Mouse (Mus musculus): ENCODE measurements around the gene Pycr1. TPM values are rescaled to one million over a fixed set of nuclear protein-coding genes. Genes with fewer than 3 reads are reported as not detected.

Gene Pycr1
- polyA plus RNA-seq, 1 experiment, result 41.7 TPM

DNA sequence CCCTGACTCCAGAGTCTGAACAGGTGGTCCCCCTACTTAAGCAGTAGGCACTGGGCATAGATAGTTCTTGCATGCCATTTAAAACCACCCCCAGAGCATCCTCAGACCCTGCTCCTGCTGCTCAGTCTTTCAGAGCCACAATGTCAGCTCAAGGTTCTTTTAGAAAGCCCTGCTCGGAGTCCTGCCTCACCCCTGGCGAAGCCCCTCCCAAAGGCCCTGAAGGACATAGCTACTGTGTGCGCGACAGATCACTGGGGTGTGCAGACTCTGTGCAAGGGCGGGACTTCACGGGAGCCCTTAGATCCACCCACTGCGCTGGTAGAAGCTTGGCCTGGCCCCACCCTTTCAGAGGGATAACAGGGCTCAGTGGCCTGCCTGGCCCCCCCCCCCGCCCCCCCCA is 34.3 kb downstream of the Pycr1 start:
- H3K9ac ChIP-seq (ENCODE audit: low read depth, poor library complexity, severe bottlenecking), result no peak overlapping the region
- peaks cover 17% of the 10 kb centered on the region for H3K36me3 ChIP-seq (ENCODE audit: control insufficient read depth, insufficient read depth, low read length, poor library complexity, severe bottlenecking)
- H3K27ac ChIP-seq (ENCODE audit: insufficient read depth, low read length), result no peak overlapping the region
- no peak overlapping the region for H3K4me3 ChIP-seq (ENCODE audit: low read depth, low read length)
- H3K27me3 ChIP-seq (ENCODE audit: control insufficient read depth, insufficient read depth, low read length, poor library complexity, severe bottlenecking), result no peaks in the 10 kb centered on the region
- H3K9me3 ChIP-seq (replicated peaks; ENCODE audit: control insufficient read depth, insufficient read depth, low read length, poor library complexity, severe bottlenecking), result no peaks in the 10 kb centered on the region
- no peaks in the 10 kb centered on the region for H3K4me1 ChIP-seq (ENCODE audit: control insufficient read depth, insufficient read depth, low read length)
- TF ChIP-seq POLR2A (IDR thresholded peaks at IDR 0.05; ENCODE audit: insufficient read depth, low read length) (no peak), EP300 (IDR thresholded peaks at IDR 0.05; ENCODE audit: insufficient read depth, low read depth, low read length) (no peak), CTCF (IDR thresholded peaks at IDR 0.05; ENCODE audit: low read depth, low read length) (no peak)

DNA sequence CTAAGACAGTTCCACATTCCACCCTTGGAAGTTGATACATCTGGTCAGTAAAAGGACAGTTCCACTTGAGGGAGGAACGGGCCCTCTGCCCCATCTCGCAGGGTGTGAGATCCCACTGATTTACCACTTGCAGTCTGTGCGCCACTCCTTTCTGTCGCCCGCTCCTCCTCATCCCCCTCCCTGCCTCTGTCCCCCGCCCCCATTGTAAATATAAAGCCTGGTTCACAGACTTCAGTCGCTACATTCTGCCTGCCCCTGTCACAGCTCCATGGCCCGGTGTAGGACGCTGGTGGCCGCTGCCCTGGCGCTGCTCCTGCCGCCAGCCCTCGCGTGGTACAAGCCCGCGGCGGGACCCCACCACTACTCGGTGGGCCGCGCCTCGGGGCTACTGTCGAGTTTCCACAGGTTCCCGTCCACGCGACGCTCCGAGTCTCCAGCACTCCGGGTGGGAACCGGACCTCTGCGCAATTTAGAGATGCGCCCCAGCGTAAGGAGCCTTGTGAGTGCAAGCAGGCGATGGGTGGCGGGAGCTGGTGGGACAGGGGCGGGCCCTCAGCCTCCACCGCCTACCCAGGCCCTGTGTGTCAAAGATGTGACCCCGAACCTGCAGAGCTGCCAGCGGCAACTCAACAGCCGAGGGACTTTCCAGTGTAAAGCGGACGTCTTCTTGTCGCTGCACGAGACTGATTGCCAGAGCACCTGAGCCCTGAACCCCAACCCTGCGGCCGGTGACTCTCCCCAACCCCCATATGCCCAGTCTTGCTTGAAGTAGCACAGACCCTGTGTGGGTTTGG is 35.1 kb downstream of the Pycr1 start, which contains the start of gene Npb:
Npb (plus strand) TSS at position 237 of the 794 bp plus-strand sequence.
- Histone ChIP-seq H3K36me3 (ENCODE audit: control insufficient read depth, insufficient read depth, low read length, poor library complexity, severe bottlenecking) (peaks cover 22% of the 10 kb centered on the region), H3K9ac (ENCODE audit: low read depth, poor library complexity, severe bottlenecking) (peak within 1 kb of the TSS; percentile 61), H3K27ac (ENCODE audit: insufficient read depth, low read length) (no peak within 1 kb of the TSS)

DNA sequence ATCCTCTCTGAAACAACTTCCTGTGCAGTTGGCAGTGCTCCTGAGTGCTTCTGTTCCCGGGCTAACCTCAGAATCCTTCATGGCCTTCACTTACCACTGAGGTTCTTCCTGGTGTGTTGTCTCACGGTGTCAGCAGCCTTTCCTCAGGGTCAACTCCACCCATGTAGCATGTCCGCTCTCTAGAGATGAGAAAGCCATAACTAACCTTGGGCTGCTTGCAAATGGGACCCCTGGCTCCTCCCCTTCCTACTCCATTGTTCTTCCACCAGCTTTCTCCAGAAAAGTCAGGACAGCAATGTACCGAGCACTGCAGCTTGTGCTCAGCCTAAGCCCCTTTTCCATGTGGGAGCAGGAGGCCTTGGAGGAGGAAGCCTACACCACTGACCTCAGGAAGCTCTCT is 36.8 kb downstream of the Pycr1 start:
- H3K36me3 ChIP-seq (ENCODE audit: control insufficient read depth, insufficient read depth, low read length, poor library complexity, severe bottlenecking), result peaks cover 23% of the 10 kb centered on the region
- no peak overlapping the region for H3K27ac ChIP-seq (ENCODE audit: insufficient read depth, low read length)
- no peaks in the 10 kb centered on the region for H3K4me1 ChIP-seq (ENCODE audit: control insufficient read depth, insufficient read depth, low read length)
- no peaks in the 10 kb centered on the region for H3K27me3 ChIP-seq (ENCODE audit: control insufficient read depth, insufficient read depth, low read length, poor library complexity, severe bottlenecking)
- H3K4me3 ChIP-seq (ENCODE audit: low read depth, low read length), result no peak overlapping the region
- TF ChIP-seq CTCF (IDR thresholded peaks at IDR 0.05; ENCODE audit: low read depth, low read length), result no peak
- TF ChIP-seq EP300 (IDR thresholded peaks at IDR 0.05; ENCODE audit: insufficient read depth, low read depth, low read length), result no peak
- TF ChIP-seq POLR2A (IDR thresholded peaks at IDR 0.05; ENCODE audit: insufficient read depth, low read length), result no peak
- no peaks in the 10 kb centered on the region for H3K9me3 ChIP-seq (replicated peaks; ENCODE audit: control insufficient read depth, insufficient read depth, low read length, poor library complexity, severe bottlenecking)
- no peak overlapping the region for H3K9ac ChIP-seq (ENCODE audit: low read depth, poor library complexity, severe bottlenecking)

More for the DNA sequence above, 35.1 kb downstream of the Pycr1 start, which contains the start of gene Npb:
- H3K4me1 ChIP-seq (ENCODE audit: control insufficient read depth, insufficient read depth, low read length), result no peaks in the 10 kb centered on the region
- no peaks in the 10 kb centered on the region for H3K27me3 ChIP-seq (ENCODE audit: control insufficient read depth, insufficient read depth, low read length, poor library complexity, severe bottlenecking)
- peak within 1 kb of the TSS; percentile 28 for H3K4me3 ChIP-seq (ENCODE audit: low read depth, low read length)
- TF ChIP-seq CTCF (IDR thresholded peaks at IDR 0.05; ENCODE audit: low read depth, low read length) (no peak), POLR2A (IDR thresholded peaks at IDR 0.05; ENCODE audit: insufficient read depth, low read length) (no peak), EP300 (IDR thresholded peaks at IDR 0.05; ENCODE audit: insufficient read depth, low read depth, low read length) (no peak)
- no peaks in the 10 kb centered on the region for H3K9me3 ChIP-seq (replicated peaks; ENCODE audit: control insufficient read depth, insufficient read depth, low read length, poor library complexity, severe bottlenecking)

DNA sequence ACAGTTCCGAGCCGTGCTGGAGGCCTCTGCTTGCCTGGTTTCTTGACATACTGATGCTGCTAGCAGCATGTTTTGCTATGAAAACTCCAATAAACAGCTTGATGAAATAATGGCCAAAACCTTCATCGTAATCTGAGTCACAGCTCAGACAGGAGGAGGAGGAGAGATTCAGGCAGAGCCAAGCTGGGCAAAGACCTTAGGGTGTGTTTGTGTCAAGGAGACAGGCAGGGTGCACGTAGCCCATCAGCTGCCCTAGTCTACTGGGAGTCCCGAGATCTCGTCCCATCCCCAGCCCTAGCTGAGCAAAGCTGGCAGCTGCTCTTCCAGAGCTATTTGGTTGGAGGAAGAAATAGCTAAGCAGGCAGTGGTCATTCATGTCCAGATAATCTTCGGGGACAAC is 37.9 kb downstream of the Pycr1 start:
- Histone ChIP-seq H3K9me3 (replicated peaks; ENCODE audit: control insufficient read depth, insufficient read depth, low read length, poor library complexity, severe bottlenecking) (no peaks in the 10 kb centered on the region), H3K9ac (ENCODE audit: low read depth, poor library complexity, severe bottlenecking) (no peak overlapping the region), H3K36me3 (ENCODE audit: control insufficient read depth, insufficient read depth, low read length, poor library complexity, severe bottlenecking) (peaks cover 24% of the 10 kb centered on the region), H3K27me3 (ENCODE audit: control insufficient read depth, insufficient read depth, low read length, poor library complexity, severe bottlenecking) (no peaks in the 10 kb centered on the region), H3K4me3 (ENCODE audit: low read depth, low read length) (no peak overlapping the region), H3K27ac (ENCODE audit: insufficient read depth, low read length) (no peak overlapping the region), H3K4me1 (ENCODE audit: control insufficient read depth, insufficient read depth, low read length) (no peaks in the 10 kb centered on the region)
- TF ChIP-seq EP300 (IDR thresholded peaks at IDR 0.05; ENCODE audit: insufficient read depth, low read depth, low read length) (no peak), CTCF (IDR thresholded peaks at IDR 0.05; ENCODE audit: low read depth, low read length) (no peak), POLR2A (IDR thresholded peaks at IDR 0.05; ENCODE audit: insufficient read depth, low read length) (no peak)

DNA sequence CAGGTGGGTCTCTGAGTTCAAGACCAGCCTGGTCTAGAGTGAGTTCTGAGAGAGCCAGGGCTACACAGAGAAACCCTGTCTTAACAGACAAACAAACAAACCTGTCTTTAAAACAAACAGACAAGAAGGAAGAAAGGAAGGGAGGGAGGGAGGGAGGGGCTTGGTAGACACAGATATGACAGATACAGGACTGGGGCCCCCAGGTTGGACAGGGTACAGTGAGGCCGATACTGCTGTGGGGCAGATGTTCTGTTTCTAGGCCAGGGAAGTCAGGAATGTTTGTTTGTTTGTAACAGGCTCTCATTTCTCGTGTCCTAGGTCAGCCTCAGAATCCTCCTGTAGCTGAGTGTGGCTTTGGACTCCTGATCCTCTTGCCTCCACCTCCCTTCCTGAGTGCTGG is 40.0 kb downstream of the Pycr1 start:
- TF ChIP-seq CTCF (IDR thresholded peaks at IDR 0.05; ENCODE audit: low read depth, low read length), result no peak
- no peak for TF ChIP-seq EP300 (IDR thresholded peaks at IDR 0.05; ENCODE audit: insufficient read depth, low read depth, low read length)
- TF ChIP-seq POLR2A (IDR thresholded peaks at IDR 0.05; ENCODE audit: insufficient read depth, low read length), result no peak
- Histone ChIP-seq H3K9ac (ENCODE audit: low read depth, poor library complexity, severe bottlenecking) (no peak overlapping the region), H3K9me3 (replicated peaks; ENCODE audit: control insufficient read depth, insufficient read depth, low read length, poor library complexity, severe bottlenecking) (no peaks in the 10 kb centered on the region), H3K4me1 (ENCODE audit: control insufficient read depth, insufficient read depth, low read length) (no peaks in the 10 kb centered on the region), H3K27me3 (ENCODE audit: control insufficient read depth, insufficient read depth, low read length, poor library complexity, severe bottlenecking) (no peaks in the 10 kb centered on the region), H3K36me3 (ENCODE audit: control insufficient read depth, insufficient read depth, low read length, poor library complexity, severe bottlenecking) (peaks cover 24% of the 10 kb centered on the region), H3K27ac (ENCODE audit: insufficient read depth, low read length) (no peak overlapping the region), H3K4me3 (ENCODE audit: low read depth, low read length) (no peak overlapping the region)

DNA sequence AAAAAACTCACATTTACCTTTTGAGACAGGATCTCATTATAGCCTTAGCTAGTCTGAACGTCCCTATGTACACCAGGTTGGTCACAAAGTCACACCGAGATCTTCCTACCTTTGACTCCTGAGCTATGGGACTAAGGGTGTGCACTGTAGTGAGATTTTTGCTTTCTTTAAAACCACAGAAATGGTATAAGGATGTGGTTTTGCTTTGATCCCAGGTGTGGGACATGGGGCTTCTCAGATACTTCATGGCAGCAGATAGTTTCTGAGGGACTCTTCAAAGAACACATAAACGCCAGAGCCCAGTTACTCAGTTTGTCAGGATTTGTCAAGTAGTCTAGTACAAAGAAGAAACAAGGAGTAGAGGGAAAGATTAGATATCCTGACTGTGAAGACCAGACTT is 42.9 kb downstream of the Pycr1 start:
- no peaks in the 10 kb centered on the region for H3K27me3 ChIP-seq (ENCODE audit: control insufficient read depth, insufficient read depth, low read length, poor library complexity, severe bottlenecking)
- peaks cover 37% of the 10 kb centered on the region for H3K36me3 ChIP-seq (ENCODE audit: control insufficient read depth, insufficient read depth, low read length, poor library complexity, severe bottlenecking)
- no peak overlapping the region for H3K9ac ChIP-seq (ENCODE audit: low read depth, poor library complexity, severe bottlenecking)
- TF ChIP-seq EP300 (IDR thresholded peaks at IDR 0.05; ENCODE audit: insufficient read depth, low read depth, low read length), result no peak
- TF ChIP-seq CTCF (IDR thresholded peaks at IDR 0.05; ENCODE audit: low read depth, low read length), result no peak
- no peak for TF ChIP-seq POLR2A (IDR thresholded peaks at IDR 0.05; ENCODE audit: insufficient read depth, low read length)
- no peak overlapping the region for H3K27ac ChIP-seq (ENCODE audit: insufficient read depth, low read length)
- H3K9me3 ChIP-seq (replicated peaks; ENCODE audit: control insufficient read depth, insufficient read depth, low read length, poor library complexity, severe bottlenecking), result no peaks in the 10 kb centered on the region
- H3K4me3 ChIP-seq (ENCODE audit: low read depth, low read length), result no peak overlapping the region
- peaks cover 1% of the 10 kb centered on the region for H3K4me1 ChIP-seq (ENCODE audit: control insufficient read depth, insufficient read depth, low read length)

Data from ES-Bruce4 (cell line).